Mouse (Mus musculus): ENCODE results near the gene Adarb1.
A peak's percentile ranks its signal among the peaks of the same experiment; 100 is the strongest.

The Adarb1 gene

DNA sequence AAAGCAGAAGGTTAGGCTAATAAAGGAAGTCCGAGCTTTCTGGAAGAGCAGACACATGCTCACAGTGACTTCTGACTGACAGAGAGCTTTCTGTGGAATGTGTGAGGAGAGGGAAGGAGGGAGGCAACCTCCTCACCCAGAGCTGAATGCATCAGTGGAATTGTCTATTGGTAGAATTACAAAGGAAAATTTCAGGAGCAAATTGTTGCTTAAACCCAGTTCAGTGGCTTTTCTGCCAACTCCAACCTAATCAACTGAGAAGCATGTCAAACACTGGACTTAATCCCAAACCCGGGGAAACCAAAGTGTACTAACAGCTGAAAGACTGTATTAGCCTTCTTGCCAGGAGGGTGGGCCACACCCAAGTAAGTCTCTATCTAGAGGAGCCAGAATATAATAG is 36.9 kb downstream of the Adarb1 start:
- DNase-seq: no peak

- no peak for DNase-seq
These were observed 37.4 kb downstream of the Adarb1 start for GRCm38 (mm10) chr10:77380716-77381115.

DNA sequence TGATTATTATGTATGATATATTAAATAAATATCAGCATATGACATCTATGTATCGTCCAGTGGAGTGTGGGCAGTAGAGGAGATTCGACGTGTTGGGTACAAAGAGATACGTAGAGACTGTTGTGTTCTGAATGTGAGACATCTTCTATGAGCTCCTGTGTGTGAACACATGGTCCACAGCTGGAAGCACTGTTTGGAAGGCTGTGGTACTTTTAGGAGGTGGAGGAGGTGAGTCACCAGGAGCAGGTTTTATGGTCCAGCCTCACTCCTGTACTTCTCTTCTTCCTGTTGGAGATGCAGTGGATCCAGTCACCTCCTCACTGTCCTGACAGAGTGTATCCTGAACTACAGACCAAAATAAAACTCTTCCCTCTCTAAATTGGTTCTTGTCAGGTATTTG is 38.9 kb downstream of the Adarb1 start:
- no peak for DNase-seq

GRCm38 (mm10) chr10:77376056-77376455 is 42.0 kb downstream of the Adarb1 start:
- no peak for DNase-seq

DNA sequence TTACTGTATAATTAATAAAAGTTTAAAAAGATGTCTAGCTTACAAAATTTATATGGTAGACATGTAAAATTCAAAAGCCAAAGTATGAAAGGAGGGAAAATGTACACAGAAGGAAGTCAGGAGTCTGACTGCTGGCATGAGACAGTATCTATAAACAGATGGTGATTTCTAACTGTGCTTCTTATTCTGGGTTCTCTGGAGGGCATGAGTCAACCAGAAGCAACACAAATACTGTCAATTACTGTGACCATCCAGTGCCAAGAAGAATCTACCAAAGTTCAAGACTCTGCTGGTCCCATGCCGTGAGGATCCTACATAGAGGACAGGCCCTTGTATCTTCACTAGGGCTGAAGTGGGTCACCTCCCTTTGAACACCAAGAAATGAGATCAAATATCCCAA is 43.1 kb downstream of the Adarb1 start:
- no peak for DNase-seq

DNA sequence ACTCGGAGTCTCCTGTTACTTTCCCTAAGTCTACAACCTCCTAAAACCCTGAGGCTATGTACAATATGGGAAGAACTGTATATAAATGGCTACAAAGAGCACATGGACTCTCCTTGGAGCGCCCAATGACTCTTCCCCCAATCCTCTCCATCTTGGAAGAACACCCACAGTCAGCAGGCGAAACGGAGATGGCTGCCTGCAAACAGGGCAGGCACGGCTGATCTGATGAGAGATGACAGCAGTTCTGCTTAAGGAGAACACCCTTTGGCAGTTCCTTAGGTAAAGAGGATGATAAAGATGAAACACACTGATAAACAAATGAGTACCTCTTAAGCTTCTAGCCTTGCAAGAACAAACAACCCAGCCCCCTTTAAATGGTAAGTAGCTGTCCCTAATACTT is 43.7 kb downstream of the Adarb1 start:
- DNase-seq: peak; percentile 52 to 67

DNA sequence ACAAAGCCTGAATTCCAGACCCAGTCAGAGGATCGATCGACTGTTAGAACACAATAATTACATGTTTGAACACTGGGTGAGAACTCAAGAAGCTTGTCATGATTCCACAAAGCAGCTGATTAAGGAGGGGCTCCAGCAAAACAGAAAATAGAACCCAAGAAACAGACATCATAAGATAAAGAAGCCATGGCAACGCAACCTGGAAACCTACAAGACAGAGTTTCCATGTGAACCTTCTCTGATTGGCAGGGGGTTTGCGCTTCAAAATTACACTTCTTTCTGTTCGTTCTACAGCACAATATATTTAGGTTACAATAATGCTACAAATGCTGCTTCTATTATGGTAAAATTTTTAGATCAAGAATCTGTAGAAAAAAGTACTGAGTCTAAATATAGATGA is 47.9 kb downstream of the Adarb1 start:
- DNase-seq: no peak

DNA sequence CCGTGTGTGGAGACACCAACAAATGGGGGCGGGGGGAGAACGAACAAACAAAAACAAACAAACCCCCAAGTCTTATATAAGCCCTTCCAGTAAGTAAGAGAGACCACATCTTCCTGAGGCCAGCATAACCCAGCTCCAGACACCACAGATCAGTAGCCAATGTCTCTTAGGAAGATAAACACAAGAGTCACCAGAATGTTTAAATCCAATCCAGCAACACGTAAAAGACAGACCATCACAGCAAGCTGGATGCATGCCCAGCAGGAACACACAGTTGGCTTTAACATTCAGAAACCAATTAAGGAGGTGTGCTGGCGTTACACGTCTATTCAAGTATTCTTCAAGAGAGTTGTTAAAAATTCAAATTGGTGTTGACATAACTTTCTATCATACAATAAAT is 50.1 kb downstream of the Adarb1 start:
- DNase-seq: no peak

GRCm38 (mm10) chr10:77366959-77367358 is 51.1 kb downstream of the Adarb1 start:
- no peak for DNase-seq

- no peak for DNase-seq
These were observed 52.9 kb downstream of the Adarb1 start for GRCm38 (mm10) chr10:77365212-77365611.

DNA sequence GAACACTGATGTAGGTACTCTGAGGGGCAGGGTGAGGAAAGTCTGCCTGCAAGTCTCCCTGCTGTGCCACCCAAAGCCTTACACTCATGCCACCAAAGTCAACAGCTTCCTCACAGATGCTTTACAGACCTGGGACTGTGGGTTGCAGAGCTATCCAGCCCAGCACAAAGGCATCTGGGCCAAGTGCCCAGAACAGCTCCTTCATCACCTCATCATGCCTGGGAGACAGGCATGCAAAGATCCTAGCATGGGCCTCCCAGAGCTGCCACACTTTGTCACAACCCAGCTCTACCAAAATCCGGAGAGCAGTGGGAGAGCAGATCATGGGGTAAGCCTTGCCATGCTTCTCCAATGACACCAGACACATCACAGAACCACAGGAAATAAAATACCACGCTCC is 57.6 kb downstream of the Adarb1 start:
- DNase-seq: no peak

DNA sequence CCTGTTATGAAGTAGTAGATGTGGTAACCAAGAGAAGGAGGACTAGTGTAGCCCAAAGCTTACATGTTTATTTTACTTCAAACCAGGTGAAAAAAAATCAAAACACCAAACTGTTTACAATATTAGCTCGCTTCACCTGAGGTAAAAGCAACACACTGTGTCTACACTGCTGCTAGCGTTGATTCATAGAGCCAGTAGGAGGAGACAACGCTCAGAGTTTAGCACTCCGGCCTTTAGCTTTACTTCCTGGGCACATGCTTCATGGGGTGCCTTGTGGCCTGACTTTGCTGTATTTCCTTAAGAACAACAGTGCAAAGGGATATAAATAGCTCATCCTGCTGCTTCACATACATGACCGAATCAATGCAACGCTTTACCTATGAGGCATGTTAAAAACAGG is 60.1 kb downstream of the Adarb1 start:
- no peak for DNase-seq

GRCm38 (mm10) chr10:77353031-77353745 is 64.9 kb downstream of the Adarb1 start:
- peak; percentile 92 to 93 for DNase-seq

- peak; percentile 76 to 86 for DNase-seq
These were observed 75.2 kb downstream of the Adarb1 start for GRCm38 (mm10) chr10:77342842-77343241.

- DNase-seq: no peak
These were observed 76.4 kb downstream of the Adarb1 start for GRCm38 (mm10) chr10:77341711-77342110.

- DNase-seq: no peak
These were observed 77.0 kb downstream of the Adarb1 start for GRCm38 (mm10) chr10:77341059-77341458.

GRCm38 (mm10) chr10:77339871-77340341 is 78.2 kb downstream of the Adarb1 start:
- peak; percentile 72 to 74 for DNase-seq

DNA sequence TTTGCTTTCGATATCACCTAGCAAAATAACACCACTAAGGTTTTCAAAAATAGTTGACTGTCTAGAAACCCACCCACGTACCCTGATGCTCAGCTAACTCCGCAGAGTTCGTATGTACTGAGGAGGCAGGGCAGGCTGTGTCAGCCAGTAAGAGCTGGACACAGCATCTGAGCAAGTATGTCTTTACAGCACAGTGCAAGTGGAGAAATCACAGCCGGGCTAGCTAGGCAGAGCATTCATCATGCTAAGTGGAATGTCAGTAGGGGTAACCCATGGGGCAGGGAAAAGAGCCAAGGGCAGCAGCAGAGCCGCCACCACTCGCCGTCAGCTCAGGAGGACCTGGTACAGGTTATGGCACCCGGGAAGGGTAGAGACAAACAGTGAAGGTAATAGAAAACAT is 84.6 kb downstream of the Adarb1 start:
- no peak for DNase-seq

- no peak for DNase-seq
These were observed 88.5 kb downstream of the Adarb1 start for GRCm38 (mm10) chr10:77329446-77330094.

DNA sequence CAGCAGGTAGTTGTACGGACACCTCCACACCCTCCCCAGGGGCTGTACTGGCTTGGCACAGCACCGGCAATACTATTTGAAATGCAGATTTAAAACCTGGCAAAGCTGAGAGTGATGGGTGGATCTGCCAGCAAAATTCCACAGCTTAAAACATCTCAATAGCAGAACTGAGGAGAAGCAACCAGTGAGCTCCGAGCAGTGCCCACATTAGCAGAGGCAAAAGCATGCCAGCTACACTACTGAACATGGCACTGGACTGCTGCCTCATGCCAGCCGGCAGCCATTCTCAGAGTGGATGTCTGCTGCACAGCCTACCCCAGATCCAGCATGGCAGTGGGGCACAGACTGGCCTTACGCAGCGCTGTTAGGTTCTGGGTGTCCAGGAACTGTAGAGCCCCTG is 93.4 kb downstream of the Adarb1 start:
- peak; percentile 58 to 66 for DNase-seq

DNA sequence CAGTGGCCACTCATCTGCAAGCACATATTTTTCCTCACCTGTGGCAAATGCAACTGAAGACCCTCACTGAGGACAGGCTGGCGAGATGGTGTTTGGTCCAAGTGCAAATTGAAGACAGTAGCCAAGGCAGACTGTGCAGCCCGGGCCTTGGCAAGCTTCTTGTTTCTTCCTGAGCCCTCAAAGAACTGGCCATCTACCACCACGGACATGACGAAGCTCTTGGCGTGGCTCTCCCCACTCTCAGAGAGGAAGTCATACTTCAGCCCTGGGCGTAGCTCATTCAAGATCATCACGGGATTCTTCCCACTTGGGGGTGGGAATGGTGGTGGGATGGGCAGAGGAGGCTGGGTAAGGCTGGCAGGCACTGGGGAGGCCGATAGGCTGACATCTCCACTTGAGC is 96.5 kb downstream of the Adarb1 start:
- peak; percentile 72 to 76 for DNase-seq

DNA sequence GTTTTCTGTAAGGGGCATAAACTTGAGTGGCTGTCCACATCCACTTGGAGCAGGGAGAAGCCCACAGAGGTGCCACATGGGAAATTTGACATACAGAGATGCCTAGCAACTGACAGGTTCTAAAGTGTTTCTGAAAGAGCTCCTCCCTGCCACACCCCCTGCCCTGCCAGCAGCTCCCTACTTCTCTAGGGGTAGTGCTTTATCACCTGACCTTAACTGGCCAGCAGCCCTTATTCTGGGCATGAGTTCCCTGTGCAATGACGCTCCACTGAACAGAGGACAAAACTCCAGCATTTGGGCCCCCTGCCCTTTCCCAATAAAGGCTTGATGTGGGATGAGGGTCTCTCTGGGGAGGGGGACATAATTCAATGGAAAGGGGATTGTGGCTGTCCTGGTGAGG is 97.1 kb downstream of the Adarb1 start:
- DNase-seq: no peak

GRCm38 (mm10) chr10:77315682-77316081 is 102.4 kb downstream of the Adarb1 start:
- no peak for DNase-seq

- DNase-seq: no peak
These were observed 103.3 kb downstream of the Adarb1 start for GRCm38 (mm10) chr10:77314711-77315266.
